Mouse (Mus musculus): ENCODE results near the gene Rgl1. TPM values are rescaled to one million over a fixed set of nuclear protein-coding genes. Genes with fewer than 3 reads are reported as not detected.
"Not testable (repeated sequence)": the region's sequence is repeated elsewhere in the genome, so short reads cannot be mapped to it uniquely, and the experiment has no call there.

Gene Rgl1
- polyA plus RNA-seq, 1 experiment from 2014 or later = 63.8 TPM

DNA sequence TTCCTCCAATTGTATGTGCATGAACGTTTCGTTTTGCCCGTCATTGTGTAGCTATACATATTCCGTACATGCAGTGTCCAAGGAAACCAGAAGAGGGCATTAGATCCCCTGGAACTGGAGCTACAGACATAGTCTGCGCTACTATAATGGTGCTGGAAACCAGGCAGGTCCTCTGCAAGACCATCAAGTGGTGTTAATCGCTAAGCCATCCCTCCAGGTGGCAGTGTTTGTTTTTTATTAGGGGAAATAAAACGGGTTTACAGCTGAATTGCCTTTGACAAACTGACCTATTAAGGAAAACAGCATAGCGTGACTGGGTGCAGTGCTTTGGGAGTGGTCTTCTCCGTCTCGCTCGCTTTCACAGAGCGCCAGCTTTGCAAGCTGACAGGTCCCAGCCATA, 24.1 kb upstream of the Rgl1 start:
- no peaks in the 10 kb centered on the region for H3K9me3 ChIP-seq (ENCODE audit: control insufficient read depth, low read length)
- H3K27ac ChIP-seq (ENCODE audit: low read depth, low read length) = no peak overlapping the region
- peak; percentile 61 for ATAC-seq (ENCODE audit: low FRiP score, low TSS enrichment)

DNA sequence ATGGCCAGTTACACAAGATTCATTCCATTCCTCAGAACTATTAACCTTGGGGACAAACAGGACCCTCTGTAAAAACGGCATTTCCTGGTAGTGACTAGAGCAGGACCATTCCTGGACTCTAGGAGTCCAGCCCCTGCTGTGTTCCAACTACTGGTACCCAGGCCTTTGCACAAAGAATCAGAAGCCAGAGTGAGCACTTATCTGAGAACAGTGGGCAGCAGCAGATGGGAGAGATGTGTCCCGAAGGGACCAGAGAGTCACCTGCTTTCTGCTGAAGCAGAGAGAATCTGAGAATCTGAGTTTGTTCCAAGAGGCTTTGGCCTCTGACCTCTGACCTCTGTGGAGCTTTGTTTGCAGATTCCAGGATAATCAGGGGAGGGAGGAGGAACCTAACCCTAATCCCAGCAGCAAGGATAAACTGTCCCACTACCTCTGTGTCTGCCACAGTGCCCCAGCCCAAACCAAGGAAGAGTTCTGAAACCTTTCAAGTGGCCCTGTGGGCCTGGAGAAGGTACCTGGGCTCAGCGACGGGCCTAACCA, 22.0 kb upstream of the Rgl1 start:
- no peak overlapping the region for H3K9ac ChIP-seq (ENCODE audit: low read depth, low read length)
- peaks cover 10% of the 10 kb centered on the region; the same call in 1 of the 2 replicates for H3K4me1 ChIP-seq (ENCODE audit: control insufficient read depth, insufficient read depth, low read length)
- no peaks in the 10 kb centered on the region for H3K27me3 ChIP-seq (ENCODE audit: control insufficient read depth, insufficient read depth, low read length)
- H3K4me2 ChIP-seq (replicated peaks; ENCODE audit: low read depth, low read length) = no peak overlapping the region
- H3K4me3 ChIP-seq (ENCODE audit: low read length) = no peak overlapping the region
- H3K9me3 ChIP-seq (ENCODE audit: control insufficient read depth, low read length) = no peaks in the 10 kb centered on the region
- no peaks in the 10 kb centered on the region for H3K36me3 ChIP-seq (ENCODE audit: control insufficient read depth, insufficient read depth, low read length)
- WGBS = 41% methylated on average over 4 of the region's 4 CpGs
- no peak for ATAC-seq (ENCODE audit: low FRiP score, low TSS enrichment)
- H3K27ac ChIP-seq (ENCODE audit: low read depth, low read length) = no peak overlapping the region

More for the DNA sequence above, 24.1 kb upstream of the Rgl1 start:
- no peaks in the 10 kb centered on the region for H3K36me3 ChIP-seq (ENCODE audit: control insufficient read depth, insufficient read depth, low read length)
- peaks cover 10% of the 10 kb centered on the region; the same call in 1 of the 2 replicates for H3K4me1 ChIP-seq (ENCODE audit: control insufficient read depth, insufficient read depth, low read length)
- no peak overlapping the region for H3K4me3 ChIP-seq (ENCODE audit: low read length)
- no peak overlapping the region for H3K9ac ChIP-seq (ENCODE audit: low read depth, low read length)
- H3K27me3 ChIP-seq (ENCODE audit: control insufficient read depth, insufficient read depth, low read length) = no peaks in the 10 kb centered on the region
- H3K4me2 ChIP-seq (replicated peaks; ENCODE audit: low read depth, low read length) = peak overlapping the region; percentile 15; the same call in 1 of the 2 replicates
- WGBS = 9% methylated on average over 12 of the region's 12 CpGs

DNA sequence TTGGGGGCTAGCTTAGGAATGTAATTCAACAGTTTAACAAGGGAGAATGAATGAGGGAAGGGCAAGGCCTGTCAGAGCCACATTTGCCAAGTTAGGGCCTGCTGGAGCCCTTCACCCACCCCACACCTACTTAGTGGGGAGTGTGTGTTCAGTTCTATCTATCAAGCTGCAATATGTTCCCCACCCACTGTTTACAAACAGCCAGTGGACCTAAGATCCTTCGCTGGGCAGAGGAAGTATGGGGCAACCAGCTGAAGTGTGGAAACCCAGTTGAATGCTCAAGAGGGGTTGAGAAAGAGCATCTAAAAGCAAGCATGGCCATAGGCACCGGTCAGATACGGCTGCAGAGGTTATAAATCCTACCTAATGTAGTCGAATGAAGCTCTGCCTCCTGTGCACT, 20.8 kb upstream of the Rgl1 start:
- peaks cover 10% of the 10 kb centered on the region; the same call in 1 of the 2 replicates for H3K4me1 ChIP-seq (ENCODE audit: control insufficient read depth, insufficient read depth, low read length)
- no peaks in the 10 kb centered on the region for H3K27me3 ChIP-seq (ENCODE audit: control insufficient read depth, insufficient read depth, low read length)
- H3K9ac ChIP-seq (ENCODE audit: low read depth, low read length) = no peak overlapping the region
- H3K9me3 ChIP-seq (ENCODE audit: control insufficient read depth, low read length) = no peaks in the 10 kb centered on the region
- H3K36me3 ChIP-seq (ENCODE audit: control insufficient read depth, insufficient read depth, low read length) = no peaks in the 10 kb centered on the region
- WGBS = 83% methylated on average over 4 of the region's 4 CpGs
- no peak for ATAC-seq (ENCODE audit: low FRiP score, low TSS enrichment)
- no peak overlapping the region for H3K4me2 ChIP-seq (replicated peaks; ENCODE audit: low read depth, low read length)
- no peak overlapping the region for H3K4me3 ChIP-seq (ENCODE audit: low read length)
- no peak overlapping the region for H3K27ac ChIP-seq (ENCODE audit: low read depth, low read length)

DNA sequence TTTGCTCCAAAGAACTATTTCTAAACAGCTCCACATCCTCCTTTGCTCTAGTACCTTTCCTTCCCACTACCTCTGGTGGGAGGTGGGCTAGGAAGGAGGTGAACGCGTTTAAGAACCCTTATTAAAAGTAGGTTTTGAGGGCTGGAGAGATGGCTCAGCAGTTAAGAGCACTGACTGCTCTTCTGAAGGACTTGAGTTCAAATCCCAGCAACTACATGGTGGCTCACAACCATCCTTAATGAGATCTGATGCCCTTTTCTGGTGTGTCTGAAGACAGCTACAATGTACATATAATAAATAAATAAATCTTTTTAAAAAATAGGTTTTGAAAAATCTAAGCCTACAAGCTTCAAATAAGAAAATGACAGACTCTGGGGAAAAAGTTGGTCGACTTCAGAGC, 19.3 kb upstream of the Rgl1 start:
- not testable (repeated sequence) for ATAC-seq (ENCODE audit: low FRiP score, low TSS enrichment); H3K27me3 ChIP-seq (ENCODE audit: control insufficient read depth, insufficient read depth, low read length); H3K9ac ChIP-seq (ENCODE audit: low read depth, low read length); H3K4me2 ChIP-seq (replicated peaks; ENCODE audit: low read depth, low read length); H3K4me1 ChIP-seq (ENCODE audit: control insufficient read depth, insufficient read depth, low read length); H3K36me3 ChIP-seq (ENCODE audit: control insufficient read depth, insufficient read depth, low read length); H3K9me3 ChIP-seq (ENCODE audit: control insufficient read depth, low read length); H3K4me3 ChIP-seq (ENCODE audit: low read length); H3K27ac ChIP-seq (ENCODE audit: low read depth, low read length)
- WGBS = 78% methylated on average over 3 of the region's 3 CpGs

DNA sequence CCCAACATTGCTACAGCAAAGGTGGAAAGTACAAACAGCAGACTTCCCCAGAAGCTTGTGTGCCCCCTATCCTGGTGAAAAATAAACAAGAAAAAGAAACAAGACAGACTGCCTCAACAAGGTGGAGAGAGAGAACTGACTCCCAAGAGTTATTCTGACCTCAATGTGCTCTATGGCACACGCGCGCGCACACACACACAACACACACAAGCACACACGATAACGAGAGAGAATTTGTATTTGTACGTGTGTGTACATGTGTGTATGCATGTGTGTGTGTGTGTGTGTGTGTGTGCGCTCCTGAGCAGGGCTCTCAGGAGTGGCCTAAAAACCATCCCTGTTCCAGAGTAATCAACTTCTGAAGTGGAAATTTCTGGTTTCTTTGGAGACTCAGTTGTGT, 18.5 kb upstream of the Rgl1 start:
- H3K4me2 ChIP-seq (replicated peaks; ENCODE audit: low read depth, low read length) = no peak overlapping the region
- ATAC-seq (ENCODE audit: low FRiP score, low TSS enrichment) = no peak
- WGBS = 98% methylated on average over 8 of the region's 8 CpGs

DNA sequence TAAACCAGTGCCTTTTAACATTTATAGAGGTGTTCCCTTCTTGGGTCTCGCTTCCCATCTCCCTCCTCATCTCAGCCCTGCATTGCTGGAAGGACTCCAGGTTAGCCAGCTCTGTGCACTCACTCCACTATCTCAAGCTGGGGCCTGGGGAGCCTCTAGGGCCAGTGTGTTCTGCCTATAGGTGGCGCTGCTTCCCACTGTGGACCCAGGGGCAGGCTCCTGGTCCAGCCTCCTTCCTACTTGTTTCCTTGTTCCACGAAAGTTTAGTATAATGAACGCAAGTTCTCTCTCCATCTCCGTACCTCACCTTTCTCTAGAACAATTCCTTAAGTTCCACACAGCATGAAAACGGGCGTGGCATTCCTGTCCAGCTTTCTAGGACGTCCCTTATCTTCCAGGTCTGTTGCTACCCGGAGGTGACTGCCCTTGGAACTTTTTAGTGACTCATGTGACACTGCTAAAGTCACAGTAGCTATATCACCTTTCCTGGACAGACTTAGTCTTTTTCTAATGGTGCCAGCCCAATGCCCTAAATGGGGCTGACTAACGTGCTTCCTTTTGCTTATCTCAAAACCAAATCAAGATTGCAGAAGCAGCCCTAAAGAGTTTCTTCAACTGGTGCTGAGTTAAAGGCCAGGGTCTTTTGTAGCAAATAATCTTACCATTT, 13.1 kb upstream of the Rgl1 start:
- Histone ChIP-seq H3K36me3 (ENCODE audit: control insufficient read depth, insufficient read depth, low read length) (peaks cover 16% of the 10 kb centered on the region), H3K4me3 (ENCODE audit: low read length) (no peak overlapping the region), H3K27ac (ENCODE audit: low read depth, low read length) (no peak overlapping the region), H3K9me3 (ENCODE audit: control insufficient read depth, low read length) (no peaks in the 10 kb centered on the region), H3K9ac (ENCODE audit: low read depth, low read length) (no peak overlapping the region), H3K4me2 (replicated peaks; ENCODE audit: low read depth, low read length) (no peak overlapping the region), H3K27me3 (ENCODE audit: control insufficient read depth, insufficient read depth, low read length) (no peaks in the 10 kb centered on the region), H3K4me1 (ENCODE audit: control insufficient read depth, insufficient read depth, low read length) (no peaks in the 10 kb centered on the region)
- WGBS = 39% methylated on average over 10 of the region's 10 CpGs
- ATAC-seq (ENCODE audit: low FRiP score, low TSS enrichment) = peak; percentile 81

More for the DNA sequence above, 18.5 kb upstream of the Rgl1 start:
- no peaks in the 10 kb centered on the region for H3K9me3 ChIP-seq (ENCODE audit: control insufficient read depth, low read length)
- H3K9ac ChIP-seq (ENCODE audit: low read depth, low read length) = no peak overlapping the region
- no peak overlapping the region for H3K4me3 ChIP-seq (ENCODE audit: low read length)
- H3K4me1 ChIP-seq (ENCODE audit: control insufficient read depth, insufficient read depth, low read length) = no peaks in the 10 kb centered on the region
- no peaks in the 10 kb centered on the region for H3K27me3 ChIP-seq (ENCODE audit: control insufficient read depth, insufficient read depth, low read length)
- no peak overlapping the region for H3K27ac ChIP-seq (ENCODE audit: low read depth, low read length)
- no peaks in the 10 kb centered on the region for H3K36me3 ChIP-seq (ENCODE audit: control insufficient read depth, insufficient read depth, low read length)

DNA sequence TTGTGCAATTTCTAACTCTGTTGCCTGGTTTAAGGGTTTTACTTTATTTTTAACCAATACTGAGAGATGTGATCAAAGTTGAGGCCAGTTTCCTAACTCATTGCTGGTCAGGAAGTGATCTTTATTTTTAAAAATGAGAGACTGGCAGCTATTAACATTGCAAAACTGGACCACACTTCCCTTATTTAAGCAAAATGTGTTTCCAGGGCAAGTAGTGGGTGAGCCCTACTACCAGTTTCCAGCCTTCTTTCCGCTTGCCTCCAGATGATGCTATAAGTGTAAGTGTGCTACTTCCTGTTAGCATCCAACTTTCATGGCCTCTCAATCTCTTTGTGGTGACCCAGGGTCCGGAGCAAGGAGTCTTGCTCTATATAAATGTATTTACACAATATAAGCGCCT, 8.4 kb upstream of the Rgl1 start:
- not testable (repeated sequence) for H3K27me3 ChIP-seq (ENCODE audit: control insufficient read depth, insufficient read depth, low read length); H3K4me2 ChIP-seq (replicated peaks; ENCODE audit: low read depth, low read length); H3K4me1 ChIP-seq (ENCODE audit: control insufficient read depth, insufficient read depth, low read length); ATAC-seq (ENCODE audit: low FRiP score, low TSS enrichment); H3K9me3 ChIP-seq (ENCODE audit: control insufficient read depth, low read length); H3K9ac ChIP-seq (ENCODE audit: low read depth, low read length); H3K4me3 ChIP-seq (ENCODE audit: low read length); H3K27ac ChIP-seq (ENCODE audit: low read depth, low read length)
- whole genome bisulfite sequencing = 92% methylated on average over 3 of the region's 3 CpGs
- peaks cover 51% of the 10 kb centered on the region for H3K36me3 ChIP-seq (ENCODE audit: control insufficient read depth, insufficient read depth, low read length)

DNA sequence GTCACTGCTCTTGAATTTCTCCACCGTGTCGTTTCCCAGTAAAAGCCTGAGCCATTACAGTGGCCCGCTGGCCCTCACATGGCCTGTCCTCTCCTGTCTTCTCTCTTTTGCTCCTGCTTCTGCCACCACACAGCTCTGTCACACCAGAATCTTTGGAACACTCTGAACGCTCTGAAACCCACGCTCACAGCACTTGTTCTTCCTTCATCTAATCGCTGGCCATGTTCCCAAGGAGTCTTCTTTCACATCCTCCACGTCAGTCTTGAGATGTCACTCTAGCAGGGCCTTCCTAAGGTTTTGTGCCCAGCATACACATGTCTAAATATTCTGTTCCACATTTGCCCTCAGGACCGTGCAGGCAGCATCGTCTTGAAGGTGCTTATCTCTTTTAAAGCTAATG, 4.9 kb upstream of the Rgl1 start:
- 93% methylated on average over 9 of the region's 9 CpGs for WGBS
- Histone ChIP-seq H3K4me3 (ENCODE audit: low read length) (no peak overlapping the region), H3K27ac (ENCODE audit: low read depth, low read length) (no peak overlapping the region), H3K9ac (ENCODE audit: low read depth, low read length) (no peak overlapping the region), H3K4me2 (replicated peaks; ENCODE audit: low read depth, low read length) (no peak overlapping the region), H3K36me3 (ENCODE audit: control insufficient read depth, insufficient read depth, low read length) (peaks cover 55% of the 10 kb centered on the region), H3K4me1 (ENCODE audit: control insufficient read depth, insufficient read depth, low read length) (no peaks in the 10 kb centered on the region), H3K27me3 (ENCODE audit: control insufficient read depth, insufficient read depth, low read length) (no peaks in the 10 kb centered on the region), H3K9me3 (ENCODE audit: control insufficient read depth, low read length) (no peaks in the 10 kb centered on the region)
- no peak for ATAC-seq (ENCODE audit: low FRiP score, low TSS enrichment)

DNA sequence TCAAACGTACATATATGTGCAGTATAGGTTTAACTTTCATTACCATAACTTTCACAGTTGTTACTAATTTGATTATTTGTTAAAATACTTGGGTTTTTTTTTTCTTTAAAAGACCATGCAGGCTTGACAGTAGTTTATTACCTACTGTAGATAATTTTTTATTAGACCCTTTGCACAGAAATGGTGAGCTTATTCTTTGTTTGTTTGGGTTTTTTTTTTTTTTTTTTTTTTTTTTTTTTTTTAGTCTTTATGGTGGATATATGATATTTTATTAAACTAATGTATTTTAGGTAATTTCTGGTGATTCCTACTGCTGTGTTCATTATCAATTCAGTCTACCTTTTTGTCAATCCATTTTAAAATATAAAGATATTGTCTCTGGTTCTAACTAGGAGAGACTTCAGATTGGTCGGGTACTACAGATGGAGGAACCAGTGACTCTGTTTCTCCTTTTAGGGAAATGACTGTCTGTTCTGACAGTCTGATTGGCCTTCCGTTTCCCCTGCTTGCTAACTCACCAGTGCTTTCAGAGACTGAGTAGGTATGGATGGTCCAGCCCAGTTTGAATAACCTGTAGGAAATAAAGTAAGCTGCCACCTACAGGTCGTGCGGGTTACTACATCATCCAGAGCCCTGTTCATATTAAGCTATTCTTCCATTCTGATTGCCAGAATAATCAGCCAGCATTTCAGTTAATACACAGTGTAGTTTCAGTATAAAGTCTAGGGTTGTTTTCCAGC, 1.8 kb upstream of the Rgl1 start:
- peak overlapping the region; percentile 56 for H3K4me2 ChIP-seq (replicated peaks; ENCODE audit: low read depth, low read length)
- no peaks in the 10 kb centered on the region for H3K9me3 ChIP-seq (ENCODE audit: control insufficient read depth, low read length)
- H3K27me3 ChIP-seq (ENCODE audit: control insufficient read depth, insufficient read depth, low read length) = peaks cover 3% of the 10 kb centered on the region; the same call in 1 of the 2 replicates
- ATAC-seq (ENCODE audit: low FRiP score, low TSS enrichment) = no peak
- no peaks in the 10 kb centered on the region for H3K4me1 ChIP-seq (ENCODE audit: control insufficient read depth, insufficient read depth, low read length)
- peaks cover 31% of the 10 kb centered on the region for H3K36me3 ChIP-seq (ENCODE audit: control insufficient read depth, insufficient read depth, low read length)
- H3K4me3 ChIP-seq (ENCODE audit: low read length) = peak overlapping the region; percentile 71
- WGBS = 9% methylated on average over 5 of the region's 5 CpGs
- H3K9ac ChIP-seq (ENCODE audit: low read depth, low read length) = no peak overlapping the region
- no peak overlapping the region for H3K27ac ChIP-seq (ENCODE audit: low read depth, low read length)
